Mouse (Mus musculus) hindbrain, embryonic 12.5 days (tissue): ENCODE measurements at regions not wholly inside any gene's neighbourhood (a gene's known extent, or its start where the extent isn't known, plus 50 kb on each side); places are given as distances from the start of the nearest gene placed in this dataset.
A peak's percentile ranks its signal among the peaks of the same experiment; 100 is the strongest.

Source experiments
- ATAC-seq: fragments of 200-750 bp; cut with Nextera tagmentation; 2 replicates; pipeline ENCODE4 v1.8.0; 2017; ENCODE audit warnings: moderate TSS enrichment; ENCODE audit not compliant: low FRiP score
- H3K27ac ChIP-seq: fragments of 300-500 bp; sonication (generic); 2 replicates; pipeline ENCODE4 v1.5.1; 2016; ENCODE audit warnings: mild to moderate bottlenecking
- H3K27me3 ChIP-seq: fragments of 300-500 bp; sonication (generic); 2 replicates; pipeline ENCODE4 v1.6.1; 2016; ENCODE audit warnings: mild to moderate bottlenecking
- H3K36me3 ChIP-seq: fragments of 300-500 bp; sonication (generic); 2 replicates; pipeline ENCODE4 v1.6.1; 2016; ENCODE audit warnings: mild to moderate bottlenecking
- H3K4me1 ChIP-seq: fragments of 300-500 bp; sonication (generic); 2 replicates; pipeline ENCODE4 v1.6.1; 2016
- H3K4me2 ChIP-seq: fragments of 300-500 bp; sonication (generic); replicated peaks from 2 replicates; pipeline ENCODE4 v1.6.1; 2016; ENCODE audit warnings: mild to moderate bottlenecking
- H3K4me3 ChIP-seq: fragments of 300-500 bp; sonication (generic); 2 replicates; pipeline ENCODE4 v1.5.1; 2016; ENCODE audit warnings: mild to moderate bottlenecking
- H3K9ac ChIP-seq: fragments of 300-500 bp; sonication (generic); 2 replicates; pipeline ENCODE4 v1.6.1; 2016; ENCODE audit warnings: mild to moderate bottlenecking, moderate library complexity
- H3K9me3 ChIP-seq: fragments of 300-500 bp; sonication (generic); replicated peaks from 2 replicates; pipeline ENCODE4 v1.6.1; 2016; ENCODE audit warnings: mild to moderate bottlenecking
- WGBS: fragments of 180-500 bp; shearing (Covaris S2); methylation state at CpG from one replicate; pipeline ENCODE4 v1.1.7; 2016; 5-methylcytosine and 5-hydroxymethylcytosine counted together

DNA sequence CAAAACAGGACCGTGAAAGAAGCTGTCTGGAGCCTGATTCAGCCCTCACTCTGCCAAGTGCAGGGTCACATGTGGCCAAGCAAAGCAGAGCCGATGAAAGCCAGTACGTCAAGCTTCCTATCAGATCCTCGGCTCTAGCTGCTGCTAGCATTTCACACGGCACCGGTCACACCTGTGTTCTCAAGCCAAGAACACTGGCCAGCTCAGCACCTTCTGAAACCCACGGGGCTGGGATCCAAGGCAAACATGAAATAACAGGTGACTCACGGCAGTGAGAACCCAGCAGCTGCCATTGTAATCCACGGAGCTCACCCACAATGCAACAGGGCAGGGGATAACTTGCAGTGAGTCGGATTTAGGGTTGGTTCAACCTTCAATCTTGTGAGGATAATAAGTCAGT lies 427.3 kb upstream of the Jarid2 start:
- Histone ChIP-seq H3K4me1 (no peaks in the 10 kb centered on the region), H3K4me2 (no peak overlapping the region), H3K9ac (no peak overlapping the region), H3K9me3 (no peaks in the 10 kb centered on the region), H3K36me3 (no peaks in the 10 kb centered on the region), H3K4me3 (no peak overlapping the region), H3K27ac (no peak overlapping the region), H3K27me3 (no peaks in the 10 kb centered on the region; the same call in 1 of the 2 replicates)
- ATAC-seq = no peak
- 80% methylated on average over 10 of the region's 10 CpGs for WGBS

DNA sequence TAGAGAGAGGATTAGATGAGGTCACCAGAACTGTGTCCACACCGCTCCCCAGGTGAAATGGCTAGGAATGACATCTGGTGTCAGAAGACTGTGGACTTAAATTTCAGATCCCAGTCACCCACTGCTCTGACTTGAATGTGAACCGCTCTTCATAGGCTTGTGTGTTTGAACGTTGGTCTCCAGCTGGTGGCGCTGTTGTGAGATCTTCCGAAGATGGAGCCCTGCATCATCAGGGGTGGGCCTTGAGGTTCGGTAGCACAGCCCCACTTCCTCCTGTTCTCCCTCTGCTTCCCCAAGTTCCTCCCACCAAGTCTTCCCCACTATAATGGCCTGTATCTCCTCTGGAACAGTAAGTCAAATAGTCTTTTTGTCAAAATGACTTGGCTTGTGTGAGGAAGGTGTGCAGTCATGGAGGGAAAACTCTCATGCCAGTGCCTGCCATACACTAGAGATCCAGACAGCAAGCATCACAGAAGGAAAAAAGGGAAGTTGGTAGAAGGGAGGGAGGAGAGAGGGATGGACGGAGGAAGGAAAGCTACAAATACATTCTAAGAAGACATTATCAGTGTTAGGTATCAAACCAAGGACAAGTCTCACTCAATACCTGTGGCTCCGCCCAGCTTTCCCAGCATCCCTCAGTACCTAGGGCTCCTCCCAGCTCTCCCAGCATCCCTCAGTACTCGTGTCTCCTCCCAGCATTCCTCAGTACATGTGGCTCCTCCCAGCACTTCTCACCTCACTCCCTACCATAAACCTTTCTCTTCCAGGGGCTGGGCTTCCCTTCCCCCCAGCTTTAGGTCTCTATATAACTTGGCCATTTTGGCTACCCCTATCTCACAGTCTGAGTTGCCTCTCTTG lies 423.9 kb upstream of the Jarid2 start:
- ATAC-seq = no peak
- Histone ChIP-seq H3K27ac (no peak overlapping the region), H3K27me3 (peaks cover 5% of the 10 kb centered on the region), H3K9ac (no peak overlapping the region), H3K4me2 (no peak overlapping the region), H3K9me3 (no peaks in the 10 kb centered on the region), H3K4me3 (no peak overlapping the region), H3K36me3 (no peaks in the 10 kb centered on the region), H3K4me1 (no peaks in the 10 kb centered on the region)
- WGBS = 76% methylated on average over 9 of the region's 9 CpGs

DNA sequence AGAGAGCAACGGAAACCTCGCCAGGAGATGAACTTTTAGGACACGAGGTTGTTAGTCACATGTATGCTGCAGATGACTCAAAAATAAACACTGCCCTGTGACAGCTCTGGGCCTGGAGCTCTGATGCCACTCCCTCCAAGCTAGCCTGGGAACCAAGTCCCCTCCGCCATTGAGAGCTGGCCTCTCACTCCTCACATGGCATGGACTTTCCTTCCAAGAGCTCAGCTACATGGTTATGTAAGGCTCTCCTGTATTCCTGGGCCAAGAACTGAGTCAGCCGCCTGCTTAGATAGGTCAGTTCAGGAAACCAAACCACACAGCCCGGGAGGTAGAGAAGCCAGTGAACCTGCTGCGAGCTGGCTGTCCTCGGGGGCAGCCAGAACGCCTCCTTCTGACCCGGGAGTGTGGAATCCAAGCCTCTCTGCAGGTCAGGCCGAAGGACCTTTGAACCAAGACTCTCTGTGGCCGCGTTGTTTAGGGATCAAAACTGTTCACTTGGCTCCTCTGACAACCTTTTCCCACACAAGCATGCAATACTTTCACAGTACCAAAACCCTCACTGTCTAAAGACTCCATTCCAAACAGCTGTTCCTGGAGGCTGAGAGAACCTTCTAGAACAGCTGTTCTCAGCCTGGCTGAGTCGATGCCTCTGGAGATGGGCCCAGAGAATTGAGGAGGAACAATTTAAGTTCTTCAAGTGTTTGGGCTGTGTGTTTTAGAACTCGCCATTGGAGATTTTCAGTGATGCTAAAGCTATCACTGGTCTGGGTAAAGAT lies 422.8 kb upstream of the Jarid2 start:
- Histone ChIP-seq H3K9ac (no peak overlapping the region), H3K36me3 (no peaks in the 10 kb centered on the region), H3K27me3 (peaks cover 5% of the 10 kb centered on the region), H3K4me3 (no peak overlapping the region), H3K4me2 (no peak overlapping the region), H3K27ac (no peak overlapping the region), H3K9me3 (no peaks in the 10 kb centered on the region), H3K4me1 (no peaks in the 10 kb centered on the region)
- WGBS = 86% methylated on average over 15 of the region's 15 CpGs
- no peak for ATAC-seq

DNA sequence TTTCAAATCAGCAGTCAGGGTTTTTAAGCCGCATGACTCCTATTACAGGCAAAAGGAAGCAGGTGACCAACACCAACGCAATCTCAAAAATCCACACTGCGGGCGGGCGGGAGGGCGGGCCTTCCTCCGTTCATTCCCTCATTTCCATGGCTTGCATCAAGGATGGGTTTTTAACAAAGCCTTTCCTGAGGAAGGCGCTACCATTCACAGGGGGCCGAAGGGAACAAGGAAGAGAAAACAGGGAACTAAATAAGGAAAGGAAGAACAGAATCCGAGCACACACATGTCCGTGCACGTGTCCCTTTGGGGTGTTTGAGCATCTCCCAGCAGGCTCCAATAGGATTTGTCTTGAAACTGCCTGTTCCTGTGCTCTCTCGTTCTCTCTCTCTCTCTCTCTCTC lies 421.0 kb upstream of the Jarid2 start:
- Histone ChIP-seq H3K4me3 (no peak overlapping the region), H3K9me3 (no peaks in the 10 kb centered on the region), H3K36me3 (no peaks in the 10 kb centered on the region), H3K27ac (no peak overlapping the region), H3K4me2 (0 out of 2 replicates have a peak overlapping the region, but pooled peaks have one; percentile 17), H3K9ac (no peak overlapping the region), H3K27me3 (peaks cover 5% of the 10 kb centered on the region), H3K4me1 (no peaks in the 10 kb centered on the region)
- no peak for ATAC-seq
- WGBS = 56% methylated on average over 12 of the region's 13 CpGs

DNA sequence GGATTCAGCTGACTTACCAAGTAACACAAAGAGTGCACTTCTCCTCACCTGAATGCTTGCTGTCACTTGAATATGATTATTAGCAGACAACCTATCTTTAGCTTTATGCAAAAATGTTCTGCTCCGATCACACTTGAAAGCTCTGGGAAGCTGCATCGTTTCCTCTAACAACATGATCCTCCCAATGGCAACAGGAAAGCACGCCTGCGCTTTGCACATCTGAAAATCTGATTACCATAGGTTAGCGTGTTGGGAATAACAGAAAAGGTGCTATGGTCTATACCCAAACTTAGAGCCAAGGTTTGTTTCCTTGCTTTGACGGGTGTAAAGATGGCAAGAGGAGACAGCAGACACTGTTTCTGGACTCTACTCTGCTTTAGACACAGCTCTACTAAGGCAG lies 417.0 kb upstream of the Jarid2 start:
- Histone ChIP-seq H3K27me3 (peaks cover 5% of the 10 kb centered on the region), H3K4me2 (no peak overlapping the region), H3K9ac (no peak overlapping the region), H3K9me3 (no peaks in the 10 kb centered on the region), H3K4me1 (no peaks in the 10 kb centered on the region; the same call in 1 of the 2 replicates), H3K36me3 (no peaks in the 10 kb centered on the region), H3K4me3 (no peak overlapping the region), H3K27ac (no peak overlapping the region)
- 92% methylated on average over 6 of the region's 6 CpGs for WGBS
- no peak for ATAC-seq

DNA sequence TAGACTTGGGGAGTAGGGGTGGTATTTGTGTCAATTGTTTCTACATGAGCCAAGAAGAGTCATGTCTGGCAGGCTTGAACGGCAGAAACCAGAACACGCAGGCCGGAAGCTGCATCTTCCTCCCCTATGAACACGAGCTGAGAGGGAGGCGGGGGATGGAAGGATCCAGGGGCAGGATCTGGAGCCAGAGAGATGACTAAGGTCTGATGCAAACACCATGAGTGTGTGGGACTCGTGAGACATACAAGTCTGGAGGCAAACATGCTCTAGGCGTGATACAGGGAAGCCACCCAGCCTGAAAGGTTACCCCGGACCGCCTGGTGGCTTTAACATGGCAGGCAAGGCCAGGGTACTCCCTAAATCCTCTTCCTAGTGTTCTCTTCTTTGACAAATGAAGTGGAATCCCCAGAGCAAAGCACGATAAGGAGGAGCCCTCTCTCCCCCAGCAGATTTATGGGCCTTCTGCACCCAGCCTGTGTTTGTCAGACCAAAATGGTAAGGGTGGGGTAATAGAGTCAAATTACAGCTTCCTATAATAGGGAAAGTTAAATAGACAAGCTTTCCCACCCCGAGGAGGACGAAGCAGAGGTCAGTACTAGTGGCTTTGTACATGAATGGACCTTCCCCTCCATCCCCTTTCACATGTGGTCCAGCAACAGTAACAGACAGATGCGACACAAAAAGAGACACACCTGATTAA lies 412.4 kb upstream of the Jarid2 start:
- H3K4me2 ChIP-seq = no peak overlapping the region
- 66% methylated on average over 13 of the region's 13 CpGs for WGBS
- H3K27me3 ChIP-seq = no peaks in the 10 kb centered on the region
- H3K9ac ChIP-seq = no peak overlapping the region
- no peak overlapping the region for H3K27ac ChIP-seq
- no peaks in the 10 kb centered on the region; the same call in 1 of the 2 replicates for H3K4me1 ChIP-seq
- no peaks in the 10 kb centered on the region for H3K36me3 ChIP-seq
- H3K9me3 ChIP-seq = no peaks in the 10 kb centered on the region
- no peak for ATAC-seq
- H3K4me3 ChIP-seq = no peak overlapping the region

DNA sequence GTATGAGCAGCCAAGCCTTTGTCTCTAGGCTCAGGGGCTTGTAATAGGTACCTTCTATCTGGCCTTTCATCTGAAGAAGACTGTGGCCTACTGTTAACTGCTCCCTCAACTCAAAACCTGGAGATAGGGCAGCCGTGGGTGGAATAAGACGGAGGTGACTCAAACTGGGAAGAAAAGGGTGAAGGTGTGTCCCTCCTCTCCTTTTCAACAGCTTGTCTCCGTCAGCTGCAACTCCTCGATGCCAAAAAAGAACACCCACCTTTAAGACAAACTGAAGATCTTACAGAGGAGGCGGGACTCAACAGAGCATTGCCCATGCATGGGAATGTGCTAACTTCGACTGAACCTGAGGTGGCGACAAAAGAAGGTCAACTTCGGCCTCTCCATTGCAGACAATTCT lies 411.7 kb upstream of the Jarid2 start:
- Histone ChIP-seq H3K4me2 (no peak overlapping the region), H3K36me3 (no peaks in the 10 kb centered on the region), H3K27me3 (no peaks in the 10 kb centered on the region), H3K4me1 (no peaks in the 10 kb centered on the region; the same call in 1 of the 2 replicates), H3K4me3 (no peak overlapping the region), H3K27ac (no peak overlapping the region), H3K9ac (no peak overlapping the region), H3K9me3 (no peaks in the 10 kb centered on the region)
- 59% methylated on average over 8 of the region's 8 CpGs for WGBS
- ATAC-seq = no peak

DNA sequence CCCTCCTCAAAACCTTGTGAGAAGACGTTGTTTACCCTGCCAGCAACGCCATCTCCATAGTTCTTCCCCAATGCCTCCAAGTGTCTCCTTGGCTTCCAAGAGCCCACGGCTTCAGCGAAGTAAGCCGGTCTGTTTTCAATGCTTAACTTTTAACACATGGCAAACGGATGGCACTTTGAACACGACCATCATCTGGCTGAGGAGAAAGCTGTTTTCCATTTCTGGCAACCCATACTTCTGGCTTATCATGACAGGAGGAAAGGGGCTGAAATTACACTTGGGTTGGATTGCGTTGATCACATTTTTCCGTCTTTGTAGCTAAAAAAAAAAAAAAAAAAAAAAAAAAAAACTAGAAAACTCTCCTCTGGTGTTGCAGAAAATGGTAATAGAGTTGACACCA lies 410.2 kb upstream of the Jarid2 start:
- Histone ChIP-seq H3K27ac (no peak overlapping the region), H3K27me3 (no peaks in the 10 kb centered on the region), H3K36me3 (no peaks in the 10 kb centered on the region), H3K4me2 (no peak overlapping the region), H3K4me3 (no peak overlapping the region), H3K9ac (no peak overlapping the region), H3K4me1 (no peaks in the 10 kb centered on the region; the same call in 1 of the 2 replicates), H3K9me3 (no peaks in the 10 kb centered on the region)
- no peak for ATAC-seq
- WGBS = 81% methylated on average over 9 of the region's 9 CpGs

DNA sequence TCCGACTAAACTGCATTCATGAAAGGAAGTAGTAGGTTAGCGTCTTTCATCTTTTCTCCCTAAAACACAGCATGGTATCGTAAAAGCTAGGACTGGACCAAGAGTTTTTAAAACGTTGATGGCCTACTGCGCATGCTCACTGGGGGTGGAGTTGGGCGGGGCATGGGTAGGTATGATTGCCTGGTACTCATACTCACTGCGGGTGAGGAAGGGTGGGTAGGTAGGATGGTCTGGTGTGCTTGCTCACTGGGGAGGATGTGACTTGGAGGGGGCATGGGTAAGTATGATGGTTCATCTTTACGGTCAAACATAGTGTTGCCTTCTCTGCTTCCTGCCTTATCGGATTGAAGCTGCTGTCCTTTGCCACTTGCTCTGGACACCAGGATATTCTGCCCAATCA lies 409.8 kb upstream of the Jarid2 start:
- no peak overlapping the region for H3K9ac ChIP-seq
- H3K27me3 ChIP-seq = no peaks in the 10 kb centered on the region
- no peaks in the 10 kb centered on the region for H3K36me3 ChIP-seq
- no peak overlapping the region for H3K27ac ChIP-seq
- no peaks in the 10 kb centered on the region; the same call in 1 of the 2 replicates for H3K4me1 ChIP-seq
- H3K9me3 ChIP-seq = no peaks in the 10 kb centered on the region
- H3K4me3 ChIP-seq = no peak overlapping the region
- 90% methylated on average over 9 of the region's 9 CpGs for WGBS
- no peak overlapping the region for H3K4me2 ChIP-seq
- no peak for ATAC-seq

DNA sequence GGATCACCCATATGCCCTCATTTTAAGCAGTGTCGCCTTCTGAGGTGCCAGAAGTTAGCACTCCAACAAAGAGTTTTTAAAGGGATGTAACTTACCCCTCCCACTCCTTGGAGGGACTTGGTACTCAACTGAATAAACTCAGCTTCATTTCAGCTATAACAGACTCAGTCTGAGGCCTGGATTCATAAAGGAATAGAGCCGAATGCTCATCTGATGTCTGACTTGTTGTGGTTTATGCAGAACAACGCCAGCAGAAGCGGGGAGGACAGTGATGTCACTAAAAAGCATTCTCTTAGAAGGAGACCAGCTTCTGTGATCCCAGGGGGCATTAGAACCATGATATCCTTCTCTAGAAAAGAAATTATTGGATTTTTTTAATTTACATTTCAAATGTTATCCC lies 409.0 kb upstream of the Jarid2 start:
- no peak for ATAC-seq
- no peak overlapping the region for H3K27ac ChIP-seq
- H3K36me3 ChIP-seq = no peaks in the 10 kb centered on the region
- no peaks in the 10 kb centered on the region; the same call in 1 of the 2 replicates for H3K4me1 ChIP-seq
- H3K4me2 ChIP-seq = no peak overlapping the region
- no peak overlapping the region for H3K4me3 ChIP-seq
- WGBS = 91% methylated on average over 4 of the region's 4 CpGs
- H3K27me3 ChIP-seq = no peaks in the 10 kb centered on the region
- H3K9ac ChIP-seq = no peak overlapping the region
- H3K9me3 ChIP-seq = no peaks in the 10 kb centered on the region

DNA sequence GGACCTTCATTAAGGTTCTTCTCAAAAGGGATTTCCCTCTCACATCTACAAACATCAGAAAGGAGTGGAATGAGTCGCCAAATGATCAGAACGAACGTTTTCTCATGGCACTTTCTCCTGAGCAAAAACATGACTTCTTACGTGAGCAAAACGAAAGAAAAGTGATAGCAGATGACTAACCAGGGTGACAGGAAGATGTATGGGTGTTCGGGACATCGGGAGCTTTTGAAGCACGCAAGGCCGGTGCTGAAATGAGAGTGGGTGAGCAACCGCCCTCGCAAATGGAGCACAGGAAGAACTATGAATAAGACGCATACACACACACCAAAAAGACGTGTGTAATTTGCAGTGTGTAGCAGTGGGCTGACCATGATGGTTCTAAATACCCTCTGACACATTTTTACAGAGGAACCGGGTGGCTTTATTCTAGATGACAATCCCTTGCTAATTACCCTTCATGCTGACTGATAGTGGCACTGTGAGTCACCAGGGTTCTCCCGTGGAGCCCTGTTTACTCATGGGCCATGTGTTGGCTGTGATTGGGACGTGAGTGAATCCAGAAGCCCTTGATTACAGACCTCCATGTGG lies 408.2 kb upstream of the Jarid2 start:
- no peak overlapping the region for H3K4me2 ChIP-seq
- H3K4me3 ChIP-seq = no peak overlapping the region
- H3K27ac ChIP-seq = no peak overlapping the region
- ATAC-seq = no peak
- H3K27me3 ChIP-seq = no peaks in the 10 kb centered on the region
- WGBS = 71% methylated on average over 16 of the region's 16 CpGs
- H3K9me3 ChIP-seq = no peaks in the 10 kb centered on the region
- H3K9ac ChIP-seq = no peak overlapping the region
- H3K36me3 ChIP-seq = no peaks in the 10 kb centered on the region
- H3K4me1 ChIP-seq = no peaks in the 10 kb centered on the region; the same call in 1 of the 2 replicates

DNA sequence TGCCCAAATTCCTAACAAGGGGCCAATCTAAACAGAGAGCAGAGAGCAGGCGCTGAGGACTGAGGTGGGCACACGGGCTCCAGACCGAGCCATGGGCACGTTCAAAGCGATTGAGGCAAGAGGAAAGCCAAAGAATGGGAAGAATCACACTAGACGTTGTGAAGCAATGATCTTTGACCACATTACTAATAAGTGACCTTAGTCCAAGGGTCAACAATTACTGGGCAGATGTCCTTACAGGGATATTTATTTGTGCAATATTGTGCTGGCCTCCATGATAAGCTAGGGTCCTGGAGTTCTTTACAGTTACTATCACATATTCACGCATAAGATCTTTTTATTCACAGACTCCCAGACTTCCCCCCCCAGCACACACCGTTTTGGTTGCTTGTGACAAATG lies 400.9 kb upstream of the Jarid2 start:
- Histone ChIP-seq H3K36me3 (no peaks in the 10 kb centered on the region), H3K4me2 (no peak overlapping the region), H3K4me1 (peaks cover 2% of the 10 kb centered on the region; the same call in 1 of the 2 replicates), H3K9ac (no peak overlapping the region), H3K27me3 (no peaks in the 10 kb centered on the region), H3K9me3 (no peaks in the 10 kb centered on the region), H3K27ac (no peak overlapping the region), H3K4me3 (no peak overlapping the region)
- ATAC-seq = no peak
- 87% methylated on average over 8 of the region's 8 CpGs for WGBS
